Mouse (Mus musculus) liver, adult 2 months (tissue): Measurements from ENCODE around the gene Sertad2.

Source experiments
- CTCF ChIP-seq: fragments of 200-500 bp; IDR thresholded peaks from 2 replicates; pipeline ENCODE4 v1.5.1; 2011; ENCODE audit warnings: low read depth, low read length, control low read depth
- POLR2A ChIP-seq: fragments of 200-500 bp; IDR thresholded peaks from 2 replicates; pipeline ENCODE4 v1.6.1; 2011; ENCODE audit warnings: low read length, control low read depth; ENCODE audit not compliant: insufficient read depth; ENCODE audit errors: extremely low read depth

DNA sequence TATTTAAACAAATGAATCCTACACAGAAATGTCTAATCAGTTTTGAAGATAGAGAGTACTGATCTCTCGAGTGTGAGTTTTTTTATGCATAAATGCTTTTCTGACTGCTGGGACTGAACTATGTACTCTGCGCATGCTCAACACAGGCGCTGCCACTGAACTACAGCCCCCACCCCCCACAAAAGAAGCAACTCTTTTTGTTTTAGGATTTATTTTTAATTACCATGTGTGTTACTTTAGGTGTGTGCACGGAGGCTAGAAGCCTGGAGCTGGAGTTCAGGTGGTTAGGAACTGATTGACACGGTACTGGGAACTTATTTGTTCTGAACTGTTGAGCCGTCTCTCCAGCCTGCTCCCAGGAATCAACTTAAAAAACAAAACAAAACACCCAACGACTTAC, 7.1 kb downstream of the Sertad2 start:
- no peak for TF ChIP-seq CTCF
- TF ChIP-seq POLR2A = no peak
